Mouse (Mus musculus): ENCODE measurements around the gene Tmem243. TPM values are rescaled to one million over a fixed set of nuclear protein-coding genes. Genes with fewer than 3 reads are reported as not detected.
A peak's percentile ranks its signal among the peaks of the same experiment; 100 is the strongest.

Gene Tmem243
- polyA plus RNA-seq, 1 experiment from 2014 or later: 116 TPM

DNA sequence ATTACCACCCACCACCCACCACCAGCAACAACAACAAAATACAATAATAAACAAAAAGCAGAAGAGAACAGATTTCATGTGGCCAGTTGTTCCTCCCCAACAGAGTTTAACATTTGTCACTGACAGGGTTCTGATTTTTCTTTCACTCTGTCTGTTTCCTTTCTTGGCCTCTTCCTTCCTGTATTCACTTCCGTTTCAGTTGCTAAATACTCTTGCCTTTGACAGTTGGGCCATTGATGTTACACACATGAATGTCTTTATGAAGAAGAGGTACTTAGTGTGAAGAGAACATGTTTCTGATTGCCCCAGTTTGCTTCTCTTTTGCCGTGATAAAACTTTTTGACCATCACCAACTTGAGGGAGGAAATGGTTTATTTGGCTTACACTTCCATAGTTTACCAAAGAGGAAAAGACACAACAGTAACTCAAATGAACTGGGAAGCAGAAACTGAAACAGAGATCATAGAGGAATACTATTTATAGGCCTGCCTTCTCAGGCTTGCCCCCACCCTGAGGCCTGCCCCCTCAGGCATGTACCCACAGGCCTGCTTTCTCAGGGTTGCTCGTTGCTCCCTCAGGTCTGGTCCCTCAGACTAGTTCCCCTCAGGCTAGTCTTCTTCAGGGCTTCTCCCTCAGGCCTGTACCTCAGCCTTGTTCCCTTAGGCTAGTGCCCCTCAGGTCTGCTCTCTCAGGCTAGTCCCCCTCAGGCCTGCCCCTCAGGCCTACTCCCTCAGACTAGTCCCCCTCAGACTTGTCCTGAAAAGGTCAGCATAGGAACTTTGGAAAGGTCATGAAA lies 13.3 kb upstream of the Tmem243 start:
- H3K4me3 ChIP-seq (ENCODE audit: low read depth, low read length): no peak overlapping the region
- H3K27ac ChIP-seq (ENCODE audit: low read depth, low read length): no peak overlapping the region
- H3K4me1 ChIP-seq (replicated peaks; ENCODE audit: control insufficient read depth, insufficient read depth, low read length): no peaks in the 10 kb centered on the region
- no peaks in the 10 kb centered on the region for H3K9me3 ChIP-seq (ENCODE audit: control insufficient read depth)
- TF ChIP-seq CTCF (IDR thresholded peaks at IDR 0.05; ENCODE audit: low read depth): no peak
- H3K4me2 ChIP-seq (replicated peaks; ENCODE audit: low read depth): no peak overlapping the region
- no peaks in the 10 kb centered on the region for H3K36me3 ChIP-seq (ENCODE audit: control insufficient read depth, insufficient read depth)
- no peaks in the 10 kb centered on the region for H3K27me3 ChIP-seq (replicated peaks; ENCODE audit: control insufficient read depth, insufficient read depth, low read length)
- WGBS: 63% methylated on average over 3 of the region's 3 CpGs
- ATAC-seq: no peak
- H3K9ac ChIP-seq (ENCODE audit: low read depth, low read length): no peak overlapping the region

- no peak for TF ChIP-seq CTCF (IDR thresholded peaks at IDR 0.05; ENCODE audit: low read depth)
- ATAC-seq: no peak
- Histone ChIP-seq H3K9me3 (ENCODE audit: control insufficient read depth) (no peaks in the 10 kb centered on the region), H3K4me2 (replicated peaks; ENCODE audit: low read depth) (no peak overlapping the region), H3K4me1 (replicated peaks; ENCODE audit: control insufficient read depth, insufficient read depth, low read length) (no peaks in the 10 kb centered on the region), H3K4me3 (ENCODE audit: low read depth, low read length) (no peak overlapping the region), H3K27me3 (replicated peaks; ENCODE audit: control insufficient read depth, insufficient read depth, low read length) (no peaks in the 10 kb centered on the region), H3K27ac (ENCODE audit: low read depth, low read length) (no peak overlapping the region), H3K9ac (ENCODE audit: low read depth, low read length) (no peak overlapping the region), H3K36me3 (ENCODE audit: control insufficient read depth, insufficient read depth) (no peaks in the 10 kb centered on the region)
- WGBS: 82% methylated on average over 6 of the region's 6 CpGs
Observed at GRCm38 (mm10) chr5:9090493-9091106, 9.9 kb upstream of the Tmem243 start.

- H3K4me3 ChIP-seq (ENCODE audit: low read depth, low read length): no peak overlapping the region
- 56% methylated on average over 1 of the region's 1 CpGs for WGBS
- H3K36me3 ChIP-seq (ENCODE audit: control insufficient read depth, insufficient read depth): no peaks in the 10 kb centered on the region
- H3K9me3 ChIP-seq (ENCODE audit: control insufficient read depth): no peaks in the 10 kb centered on the region
- no peak for TF ChIP-seq CTCF (IDR thresholded peaks at IDR 0.05; ENCODE audit: low read depth)
- no peaks in the 10 kb centered on the region for H3K4me1 ChIP-seq (replicated peaks; ENCODE audit: control insufficient read depth, insufficient read depth, low read length)
- H3K4me2 ChIP-seq (replicated peaks; ENCODE audit: low read depth): no peak overlapping the region
- H3K9ac ChIP-seq (ENCODE audit: low read depth, low read length): no peak overlapping the region
- no peaks in the 10 kb centered on the region for H3K27me3 ChIP-seq (replicated peaks; ENCODE audit: control insufficient read depth, insufficient read depth, low read length)
- ATAC-seq: no peak
- H3K27ac ChIP-seq (ENCODE audit: low read depth, low read length): no peak overlapping the region
Observed at GRCm38 (mm10) chr5:9092716-9093115, 7.8 kb upstream of the Tmem243 start.

DNA sequence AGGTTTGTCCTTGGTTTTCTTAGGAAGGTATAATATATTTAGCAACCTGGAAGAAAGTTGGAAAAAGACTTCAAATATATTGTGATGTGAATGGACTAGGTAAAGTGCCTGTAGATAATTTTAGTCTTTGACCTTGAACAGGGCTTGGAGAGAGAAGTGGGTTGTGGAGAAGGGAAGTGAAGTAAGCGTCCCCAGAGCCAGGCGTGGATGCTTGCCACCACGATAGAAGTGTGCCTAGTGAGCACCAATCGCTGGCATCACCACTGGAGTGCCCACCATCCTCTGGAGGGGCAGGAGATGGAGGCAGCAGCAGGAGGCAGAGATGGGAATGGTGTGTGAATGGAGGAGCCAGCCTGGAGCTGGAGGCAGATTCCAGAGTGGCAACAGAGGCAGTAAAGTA lies 7.0 kb upstream of the Tmem243 start:
- H3K36me3 ChIP-seq (ENCODE audit: control insufficient read depth, insufficient read depth): no peaks in the 10 kb centered on the region
- WGBS: 77% methylated on average over 4 of the region's 4 CpGs
- ATAC-seq: no peak
- H3K4me2 ChIP-seq (replicated peaks; ENCODE audit: low read depth): no peak overlapping the region
- no peak overlapping the region for H3K9ac ChIP-seq (ENCODE audit: low read depth, low read length)
- no peak overlapping the region for H3K4me3 ChIP-seq (ENCODE audit: low read depth, low read length)
- no peaks in the 10 kb centered on the region for H3K9me3 ChIP-seq (ENCODE audit: control insufficient read depth)
- no peak overlapping the region for H3K27ac ChIP-seq (ENCODE audit: low read depth, low read length)
- no peaks in the 10 kb centered on the region for H3K27me3 ChIP-seq (replicated peaks; ENCODE audit: control insufficient read depth, insufficient read depth, low read length)
- H3K4me1 ChIP-seq (replicated peaks; ENCODE audit: control insufficient read depth, insufficient read depth, low read length): no peaks in the 10 kb centered on the region
- no peak for TF ChIP-seq CTCF (IDR thresholded peaks at IDR 0.05; ENCODE audit: low read depth)

DNA sequence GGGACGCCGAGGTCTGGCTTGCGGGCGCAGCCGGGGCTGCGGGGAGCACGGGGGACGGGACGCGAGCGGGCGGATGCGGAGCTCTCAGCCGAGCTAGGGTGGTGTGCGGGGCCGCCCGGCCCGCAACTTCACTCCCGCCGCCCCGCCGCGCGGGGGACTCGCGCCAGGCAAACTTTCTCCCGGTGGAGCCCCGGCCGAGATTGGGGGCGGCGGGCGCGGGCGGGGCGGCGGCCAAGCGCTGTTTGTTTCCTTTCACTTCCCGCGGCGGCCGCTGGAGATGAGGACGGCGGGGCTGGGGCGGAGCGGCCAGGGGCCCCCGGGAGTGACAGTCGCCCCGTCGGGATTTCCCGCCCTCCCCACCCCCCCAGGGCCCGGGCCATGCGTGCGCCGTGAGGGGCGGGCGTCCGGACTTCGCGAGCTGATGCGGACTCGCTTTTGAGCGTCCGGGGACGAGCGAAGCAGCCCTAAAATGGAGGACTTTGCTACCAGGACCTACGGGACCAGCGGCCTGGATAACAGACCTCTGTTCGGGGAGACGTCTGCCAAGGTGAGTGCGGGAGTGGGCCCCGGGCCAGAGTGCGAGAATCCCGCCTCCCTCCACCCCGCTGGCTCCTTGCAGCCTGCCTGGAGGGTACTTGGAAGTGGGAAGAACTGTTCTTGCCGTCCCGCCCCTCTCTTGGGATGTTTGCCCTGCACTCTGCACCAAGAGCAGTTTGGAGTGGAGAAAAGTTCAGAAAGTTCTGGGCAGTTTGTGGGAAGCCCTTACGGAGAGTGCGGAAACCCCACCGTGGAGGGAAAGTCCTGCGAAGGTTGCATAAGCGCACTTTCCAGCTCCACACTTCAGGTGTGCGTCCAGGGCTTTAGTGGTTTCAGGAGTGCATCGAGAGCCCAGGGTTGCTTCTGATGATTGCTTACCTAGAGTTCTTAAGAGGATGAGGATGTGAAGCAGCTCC lies 657 bp downstream of the Tmem243 start:
- Histone ChIP-seq H3K27me3 (replicated peaks; ENCODE audit: control insufficient read depth, insufficient read depth, low read length) (no peaks in the 10 kb centered on the region), H3K36me3 (ENCODE audit: control insufficient read depth, insufficient read depth) (no peaks in the 10 kb centered on the region), H3K27ac (ENCODE audit: low read depth, low read length) (peak overlapping the region; percentile 98), H3K4me1 (replicated peaks; ENCODE audit: control insufficient read depth, insufficient read depth, low read length) (no peaks in the 10 kb centered on the region), H3K4me2 (replicated peaks; ENCODE audit: low read depth) (peak overlapping the region; percentile 82), H3K9me3 (ENCODE audit: control insufficient read depth) (no peaks in the 10 kb centered on the region), H3K4me3 (ENCODE audit: low read depth, low read length) (peak overlapping the region; percentile 99), H3K9ac (ENCODE audit: low read depth, low read length) (peak overlapping the region; percentile 99)
- WGBS: under 1% methylated on average over 62 of the region's 83 CpGs
- peak; percentile 87 for ATAC-seq
- TF ChIP-seq CTCF (IDR thresholded peaks at IDR 0.05; ENCODE audit: low read depth): no peak

- no peak for TF ChIP-seq CTCF (IDR thresholded peaks at IDR 0.05; ENCODE audit: low read depth)
- H3K9ac ChIP-seq (ENCODE audit: low read depth, low read length): no peak overlapping the region
- no peaks in the 10 kb centered on the region for H3K4me1 ChIP-seq (replicated peaks; ENCODE audit: control insufficient read depth, insufficient read depth, low read length)
- no peaks in the 10 kb centered on the region for H3K9me3 ChIP-seq (ENCODE audit: control insufficient read depth)
- H3K36me3 ChIP-seq (ENCODE audit: control insufficient read depth, insufficient read depth): no peaks in the 10 kb centered on the region
- H3K27ac ChIP-seq (ENCODE audit: low read depth, low read length): no peak overlapping the region
- ATAC-seq: no peak
- no peak overlapping the region for H3K4me3 ChIP-seq (ENCODE audit: low read depth, low read length)
- H3K4me2 ChIP-seq (replicated peaks; ENCODE audit: low read depth): no peak overlapping the region
- H3K27me3 ChIP-seq (replicated peaks; ENCODE audit: control insufficient read depth, insufficient read depth, low read length): no peaks in the 10 kb centered on the region
- 93% methylated on average over 2 of the region's 2 CpGs for WGBS
Observed at GRCm38 (mm10) chr5:9102696-9103095, 2.2 kb downstream of the Tmem243 start.
